In the genomic region with DNA sequence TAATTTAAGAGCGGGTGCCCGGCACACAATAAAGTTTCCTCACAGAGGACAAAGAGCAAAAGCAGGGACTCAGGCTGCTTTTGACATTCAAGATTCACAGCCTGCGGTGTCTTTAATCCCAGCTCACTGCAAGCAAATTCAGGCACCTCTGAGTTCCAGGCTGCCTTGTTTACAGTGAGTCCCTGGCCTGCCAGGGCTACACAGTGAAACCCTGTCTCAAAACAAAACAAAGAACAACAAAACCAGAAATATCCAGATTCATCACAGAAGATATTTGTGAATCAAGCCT, we compare ENCODE assay signal across 8 mouse cellular contexts. TPM values are rescaled to one million over a fixed set of nuclear protein-coding genes. Genes with fewer than 3 reads are reported as not detected.
A peak's percentile ranks its signal among the peaks of the same experiment; 100 is the strongest.
DNase-seq lines count a peak whose midpoint lies in the region; ATAC-seq and TF ChIP-seq lines count a peak whose summit lies in the region.

No protein-coding gene starts in this region.

- no peaks in the 10 kb centered on the region for H3K4me1 ChIP-seq in heart, embryonic 14.5 days (ENCODE audit: control insufficient read depth in 2 of 2, insufficient read depth in 2 of 2, low read length in 2 of 2)
- peaks cover 9% of the 10 kb centered on the region for H3K4me1 ChIP-seq in forebrain, embryonic 16.5 days (replicated peaks; ENCODE audit: control insufficient read depth, insufficient read depth, low read length)
- H3K4me1 ChIP-seq in liver, embryonic 14.5 days (replicated peaks; ENCODE audit: control insufficient read depth in 2 of 2, insufficient read depth in 2 of 2, low read length in 1 of 2) = peaks cover 0 to 5% of the 10 kb centered on the region in 2 experiments; a peak in 1 of 4 replicates

- peaks cover 20% of the 10 kb centered on the region for H3K36me3 ChIP-seq in heart, embryonic 14.5 days (ENCODE audit: control insufficient read depth, insufficient read depth, low read length)
- peaks cover 3% of the 10 kb centered on the region; the same call in 1 of the 2 replicates for H3K36me3 ChIP-seq in forebrain, embryonic 16.5 days (ENCODE audit: control insufficient read depth, insufficient read depth)
- H3K36me3 ChIP-seq in liver, embryonic 14.5 days (replicated peaks; ENCODE audit: control insufficient read depth, insufficient read depth, low read depth) = no peaks in the 10 kb centered on the region

- POLR2A ChIA-PET in Patski (lab: Charles Lee) = interaction anchor here (1.8 kb wide), 1 partner anchor 31 kb away, joined by 11 read pairs; the partner anchor contains the start of gene Zfp874b

- peak overlapping the region; percentile 70 for H3K4me2 ChIP-seq in heart, embryonic 14.5 days (ENCODE audit: low read length)
- H3K4me2 ChIP-seq in forebrain, embryonic 16.5 days (ENCODE audit: low read length) = peak overlapping the region; percentile 72
- peak overlapping the region; percentile 78 for H3K4me2 ChIP-seq in liver, embryonic 14.5 days (ENCODE audit: low read depth)

- H3K27me3 ChIP-seq in heart, embryonic 14.5 days (ENCODE audit: control insufficient read depth, insufficient read depth, low read length) = no peaks in the 10 kb centered on the region
- no peaks in the 10 kb centered on the region for H3K27me3 ChIP-seq in Patski
- no peaks in the 10 kb centered on the region for H3K27me3 ChIP-seq in forebrain, embryonic 16.5 days (replicated peaks; ENCODE audit: control insufficient read depth, insufficient read depth, low read length)
- H3K27me3 ChIP-seq in liver, embryonic 14.5 days (ENCODE audit: control insufficient read depth, insufficient read depth, low read length) = no peaks in the 10 kb centered on the region

- H3K4me3 ChIP-seq in heart, embryonic 14.5 days (ENCODE audit: control insufficient read depth in 1 of 2, insufficient read depth in 1 of 2, low read depth in 1 of 2, low read length in 2 of 2) = peak overlapping the region; percentile 64; a peak in 3 of 4 replicates
- peak overlapping the region; percentile 64 for H3K4me3 ChIP-seq in forebrain, embryonic 16.5 days (replicated peaks; ENCODE audit: low read length)
- H3K4me3 ChIP-seq in liver, embryonic 14.5 days (ENCODE audit: insufficient read depth in 1 of 2, low read depth in 2 of 2, low read length in 2 of 2) = peak overlapping the region; percentile 71 to 88; a peak in 3 of 4 replicates

- TF ChIP-seq EP300 in liver, embryonic 14.5 days (IDR thresholded peaks at IDR 0.05; ENCODE audit: low read depth) = no peak

- TF ChIP-seq CTCF in Patski (IDR thresholded peaks at IDR 0.05) = no peak
- no peak for TF ChIP-seq CTCF in liver, embryonic 14.5 days (IDR thresholded peaks at IDR 0.05; ENCODE audit: low read depth)

- peak overlapping the region; percentile 69 for H3K9ac ChIP-seq in heart, embryonic 14.5 days (ENCODE audit: low read length)
- peak overlapping the region; percentile 40 for H3K9ac ChIP-seq in forebrain, embryonic 16.5 days (replicated peaks; ENCODE audit: low read depth, low read length)
- H3K9ac ChIP-seq in liver, embryonic 14.5 days (replicated peaks) = peak overlapping the region; percentile 81; the same call in 1 of the 2 replicates

- CTCF ChIA-PET in Patski (lab: Charles Lee) = interaction anchor here (2.3 kb wide), 1 partner anchor 31 kb away, joined by 10 read pairs; no protein-coding TSS in a partner anchor

- no peaks in the 10 kb centered on the region for H3K9me3 ChIP-seq in heart, embryonic 14.5 days (ENCODE audit: control insufficient read depth, low read length)
- no peaks in the 10 kb centered on the region for H3K9me3 ChIP-seq in forebrain, embryonic 16.5 days (ENCODE audit: control insufficient read depth, low read length)
- no peaks in the 10 kb centered on the region for H3K9me3 ChIP-seq in liver, embryonic 14.5 days (ENCODE audit: control insufficient read depth, low read length)

- H3K27ac ChIP-seq in heart, embryonic 14.5 days (replicated peaks in 1 of 2; ENCODE audit: control insufficient read depth in 1 of 2, insufficient read depth in 1 of 2, low read depth in 2 of 2, low read length in 2 of 2) = peak overlapping the region; percentile 45 to 61; a peak in 2 of 4 replicates
- H3K27ac ChIP-seq in forebrain, embryonic 16.5 days (ENCODE audit: low read length) = peak overlapping the region; percentile 14; the same call in 1 of the 2 replicates
- no peak overlapping the region; the same call in 1 of the 2 replicates for H3K27ac ChIP-seq in liver, embryonic 14.5 days

- in situ Hi-C loops in Patski (cut with MboI; ENCODE audit: low pct_unique_long_range_greater_than_20kb) = no loop called here

- 12% methylated on average over 3 of the region's 3 CpGs for WGBS in heart, embryonic 14.5 days
- 4% methylated on average over 3 of the region's 3 CpGs for WGBS in forebrain, embryonic 16.5 days
- WGBS in liver, embryonic 14.5 days (ENCODE audit: insufficient replicate concordance) = 18% methylated on average over 3 of the region's 3 CpGs

- no peak for DNase-seq in heart, adult 18-20 months
- no peak for DNase-seq in Patski (ENCODE audit: low read depth, low spot score)
- DNase-seq in liver, embryonic 14.5 days (ENCODE audit: low read depth in 3 of 3, low spot score in 3 of 3) = no peak
- no peak for DNase-seq in retina, embryonic 14.5 days (ENCODE audit: low spot score)
- no peak for DNase-seq in layer of hippocampus, adult 11-12 months (ENCODE audit: low spot score)
- DNase-seq in frontal cortex, postnatal 10 days (ENCODE audit: low spot score in 2 of 2) = no peak

- ATAC-seq in heart, embryonic 14.5 days (ENCODE audit: insufficient number of reproducible peaks, insufficient read depth, low FRiP score, low read depth) = no peak
- ATAC-seq in Patski = peak; percentile 40
- peak; percentile 15; the same call in 1 of the 2 replicates for ATAC-seq in forebrain, embryonic 16.5 days
- ATAC-seq in liver, embryonic 14.5 days (ENCODE audit: insufficient read depth) = no peak; the same call in 1 of the 2 replicates

RNA-seq across cellular contexts. Expression of gene Zfp874a, which starts 0.5 kb away (rescaled TPM):
- polyA plus RNA-seq in heart, embryonic 14.5 days (2014; fragmentation: Nextera tagmentation; extraction: Ambion mirVana) = 4.8 and 5.8 TPM in 2 replicates
- 1 to 10 TPM; 7.9 to 8.8 TPM for total RNA-seq in heart, adult 18-20 months (2021)
- polyA plus RNA-seq in Patski (2021) = 11.3 TPM
- polyA plus RNA-seq in forebrain, embryonic 16.5 days (2015; fragmentation: Nextera tagmentation; extraction: Ambion mirVana) = 9.7 and 11.0 TPM in 2 replicates
- polyA plus RNA-seq in liver, embryonic 14.5 days (2012; rRNA removed) = 1.8 and 2.7 TPM in 2 replicates
- polyA plus RNA-seq in liver, embryonic 14.5 days (2014; fragmentation: Nextera tagmentation; extraction: Ambion mirVana) = 5.3 and 5.9 TPM in 2 replicates

RNA-seq across cellular contexts. Expression of gene Zfp459, which starts 30.7 kb away (rescaled TPM):
- 0.36 and 0.49 TPM in 2 replicates for polyA plus RNA-seq in heart, embryonic 14.5 days (2014; fragmentation: Nextera tagmentation; extraction: Ambion mirVana)
- total RNA-seq in heart, adult 18-20 months (2021) = under 1 TPM; 0.42 to 0.57 TPM
- not detected for polyA plus RNA-seq in Patski (2021)
- 1.3 and 2.0 TPM in 2 replicates for polyA plus RNA-seq in forebrain, embryonic 16.5 days (2015; fragmentation: Nextera tagmentation; extraction: Ambion mirVana)
- polyA plus RNA-seq in liver, embryonic 14.5 days (2012; rRNA removed) = 0.07 and 0.16 TPM in 2 replicates
- 0.17 and 0.42 TPM in 2 replicates for polyA plus RNA-seq in liver, embryonic 14.5 days (2014; fragmentation: Nextera tagmentation; extraction: Ambion mirVana)

RNA-seq across cellular contexts. Expression of gene Zfp874b, which starts 32.1 kb away (rescaled TPM):
- polyA plus RNA-seq in heart, embryonic 14.5 days (2014; fragmentation: Nextera tagmentation; extraction: Ambion mirVana) = 2.3 and 2.6 TPM in 2 replicates
- 10 to 100 TPM; 14.9 to 17.5 TPM for total RNA-seq in heart, adult 18-20 months (2021)
- polyA plus RNA-seq in Patski (2021) = 11.3 TPM
- 4.9 and 5.1 TPM in 2 replicates for polyA plus RNA-seq in forebrain, embryonic 16.5 days (2015; fragmentation: Nextera tagmentation; extraction: Ambion mirVana)
- 1.4 and 2.7 TPM in 2 replicates for polyA plus RNA-seq in liver, embryonic 14.5 days (2012; rRNA removed)
- 1.9 and 3.2 TPM in 2 replicates for polyA plus RNA-seq in liver, embryonic 14.5 days (2014; fragmentation: Nextera tagmentation; extraction: Ambion mirVana)

RNA-seq across cellular contexts. Expression of gene Zfp58, which starts 48.4 kb away (rescaled TPM):
- 8.8 and 9.0 TPM in 2 replicates for polyA plus RNA-seq in heart, embryonic 14.5 days (2014; fragmentation: Nextera tagmentation; extraction: Ambion mirVana)
- 1 to 10 TPM; 3.6 to 3.7 TPM for total RNA-seq in heart, adult 18-20 months (2021)
- polyA plus RNA-seq in Patski (2021) = 9.2 TPM
- polyA plus RNA-seq in forebrain, embryonic 16.5 days (2015; fragmentation: Nextera tagmentation; extraction: Ambion mirVana) = 13.9 and 14.8 TPM in 2 replicates
- polyA plus RNA-seq in liver, embryonic 14.5 days (2012; rRNA removed) = 0.65 and 1.1 TPM in 2 replicates
- polyA plus RNA-seq in liver, embryonic 14.5 days (2014; fragmentation: Nextera tagmentation; extraction: Ambion mirVana) = 1.6 and 1.7 TPM in 2 replicates

RNA-seq across cellular contexts. Expression of gene Zfp429, which starts 52.3 kb away (rescaled TPM):
- 2.8 and 4.6 TPM in 2 replicates for polyA plus RNA-seq in heart, embryonic 14.5 days (2014; fragmentation: Nextera tagmentation; extraction: Ambion mirVana)
- 1 to 10 TPM; 1.2 to 1.6 TPM for total RNA-seq in heart, adult 18-20 months (2021)
- 6.5 TPM for polyA plus RNA-seq in Patski (2021)
- 4.4 and 5.3 TPM in 2 replicates for polyA plus RNA-seq in forebrain, embryonic 16.5 days (2015; fragmentation: Nextera tagmentation; extraction: Ambion mirVana)
- polyA plus RNA-seq in liver, embryonic 14.5 days (2012; rRNA removed) = 0.58 and 1.6 TPM in 2 replicates
- polyA plus RNA-seq in liver, embryonic 14.5 days (2014; fragmentation: Nextera tagmentation; extraction: Ambion mirVana) = 1.5 and 1.7 TPM in 2 replicates

Comparison
In these comparisons a context has a peak if more than half of its experiments do, and no peak if none do; other contexts are left out.
1. ATAC-seq: peak in Patski (single experiment) and forebrain, embryonic 16.5 days (single experiment); none in heart, embryonic 14.5 days (single experiment) and liver, embryonic 14.5 days (single experiment).
2. Peak in every context shown above with its lines, with median percentiles within 50 percentile points of each other: H3K4me2 ChIP-seq, H3K4me3 ChIP-seq and H3K9ac ChIP-seq.